Mouse (Mus musculus) midbrain, postnatal 0 days (tissue): Measurements from ENCODE around the gene Dbil5. TPM values are rescaled to one million over a fixed set of nuclear protein-coding genes. Genes with fewer than 3 reads are reported as not detected.

Experiments
- ATAC-seq: fragments of 200-750 bp; cut with Nextera tagmentation; 2 replicates; pipeline ENCODE4 v1.8.0; 2017; ENCODE audit warnings: moderate number of reproducible peaks, mild to moderate bottlenecking, moderate TSS enrichment, moderate library complexity; ENCODE audit not compliant: low FRiP score
- DNase-seq: peaks from one replicate; pipeline ENCODE4 v3.0.0-alpha.2; 2015; ENCODE audit warnings: low spot score
- H3K27ac ChIP-seq: fragments of 300-500 bp; sonication (generic); 2 replicates; pipeline ENCODE4 v1.5.1; 2014; ENCODE audit warnings: low read depth, mild to moderate bottlenecking, low read length, mixed read lengths
- H3K27me3 ChIP-seq: fragments of 300-500 bp; sonication (generic); 2 replicates; pipeline ENCODE4 v1.6.1; 2014; ENCODE audit warnings: low read length, control low read depth, mixed read lengths; ENCODE audit not compliant: insufficient read depth
- H3K36me3 ChIP-seq: fragments of 300-500 bp; sonication (generic); 2 replicates; pipeline ENCODE4 v1.6.1; 2014; ENCODE audit warnings: low read length, control low read depth, mixed read lengths; ENCODE audit not compliant: insufficient read depth
- H3K4me1 ChIP-seq: fragments of 300-500 bp; sonication (generic); 2 replicates; pipeline ENCODE4 v1.6.1; 2014; ENCODE audit warnings: mild to moderate bottlenecking, control low read depth, antibody characterized with exemption, low read length, mixed read lengths; ENCODE audit not compliant: insufficient read depth
- H3K4me2 ChIP-seq: fragments of 300-500 bp; sonication (generic); 2 replicates; pipeline ENCODE4 v1.6.1; 2014; ENCODE audit warnings: low read depth, mild to moderate bottlenecking, low read length, mixed read lengths; ENCODE audit not compliant: poor library complexity, severe bottlenecking
- H3K4me3 ChIP-seq: fragments of 300-500 bp; sonication (generic); 2 replicates; pipeline ENCODE4 v1.5.1; 2014; ENCODE audit warnings: low read depth, mild to moderate bottlenecking, low read length, moderate library complexity
- H3K9ac ChIP-seq: fragments of 300-500 bp; sonication (generic); replicated peaks from 2 replicates; pipeline ENCODE4 v1.6.1; 2014; ENCODE audit warnings: mild to moderate bottlenecking, low read length, moderate library complexity, mixed read lengths; ENCODE audit not compliant: poor library complexity, severe bottlenecking
- H3K9me3 ChIP-seq: fragments of 300-500 bp; sonication (generic); 2 replicates; pipeline ENCODE4 v1.6.1; 2016; ENCODE audit warnings: low read length, control low read depth
- CTCF ChIP-seq: IDR thresholded peaks from 2 replicates; pipeline ENCODE4 v1.5.1; 2016; ENCODE audit warnings: antibody characterized with exemption, mild to moderate bottlenecking
- WGBS: fragments of 180-500 bp; shearing (Covaris S2); extraction: QIAGEN DNeasy Blood & Tissue Kit; methylation state at CpG from one replicate; pipeline ENCODE4 v1.1.7; 2014; 5-methylcytosine and 5-hydroxymethylcytosine counted together
- polyA plus RNA-seq: library from polyadenylated mRNA; unstranded; fragments of >200 nt; fragmentation: Nextera tagmentation; extraction: Ambion mirVana; gene quantifications from 2 replicates; pipeline ENCODE4 v1.2.1, GENCODE M21; 2015
- total RNA-seq: library from RNA; depleted of rRNA; stranded (reverse); fragments of >200 nt; gene quantifications from 2 replicates; pipeline ENCODE4 v1.2.3, GENCODE M21; 2014

The Dbil5 gene
- total and polyA plus RNA-seq, 2 experiments from 2014 or later: 0.58 TPM; not detected in 1

DNA sequence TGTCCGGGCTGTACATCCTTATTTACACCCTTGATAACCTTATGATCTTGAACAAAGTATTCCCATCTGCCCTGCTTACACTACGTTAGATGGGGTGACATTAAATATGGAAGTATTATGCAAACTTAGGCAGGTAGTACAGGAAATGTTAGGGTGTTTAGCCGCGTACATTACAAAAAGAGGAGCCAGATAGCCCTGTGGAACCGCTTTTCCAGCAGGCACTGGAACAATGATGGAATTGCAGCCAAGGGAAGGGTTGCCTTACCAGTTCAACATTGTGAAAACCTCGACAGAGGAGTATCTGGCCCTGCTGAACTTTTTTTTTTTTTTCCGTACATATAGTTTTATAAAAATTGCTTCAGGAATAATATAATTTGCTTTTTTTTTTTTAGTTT, 37.3 kb upstream of the Dbil5 start:
- H3K4me1 ChIP-seq: peaks cover 5% of the 10 kb centered on the region
- ATAC-seq (no peak), DNase-seq (no peak)
- H3K4me2 ChIP-seq: peak overlapping the region; percentile 74
- H3K4me3 ChIP-seq: peak overlapping the region; percentile 71
- 25% methylated on average over 7 of the region's 7 CpGs for WGBS
- no peaks in the 10 kb centered on the region for H3K9me3 ChIP-seq
- H3K36me3 ChIP-seq: peaks cover 4% of the 10 kb centered on the region
- H3K27me3 ChIP-seq: no peaks in the 10 kb centered on the region
- peak overlapping the region; percentile 81 for H3K9ac ChIP-seq
- no peak for TF ChIP-seq CTCF
- peak overlapping the region; percentile 87; the same call in 1 of the 2 replicates for H3K27ac ChIP-seq

DNA sequence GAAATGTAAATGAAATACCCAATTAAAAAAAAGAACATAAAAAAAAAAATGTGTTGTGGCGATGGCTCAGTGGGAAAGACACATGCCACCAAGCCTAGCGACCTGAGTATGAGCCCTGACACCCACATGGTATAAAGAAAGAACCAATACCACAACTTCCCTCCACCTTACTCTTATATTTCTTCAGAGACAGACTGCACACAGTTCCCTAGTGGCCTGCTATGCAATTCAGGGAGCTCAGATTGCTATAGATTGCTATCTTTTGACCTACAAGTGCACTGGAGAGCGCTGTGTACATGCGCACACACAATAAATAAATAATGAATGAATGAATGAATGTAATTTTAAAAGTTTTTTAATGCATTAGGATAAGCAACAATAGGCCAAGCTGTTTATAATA, 33.7 kb upstream of the Dbil5 start:
- 88% methylated on average over 4 of the region's 4 CpGs for WGBS
- Histone ChIP-seq H3K4me1 (no peaks in the 10 kb centered on the region; the same call in 1 of the 2 replicates), H3K4me2 (no peak overlapping the region), H3K27ac (no peak overlapping the region), H3K4me3 (no peak overlapping the region), H3K36me3 (no peaks in the 10 kb centered on the region; the same call in 1 of the 2 replicates), H3K9ac (no peak overlapping the region), H3K9me3 (no peaks in the 10 kb centered on the region), H3K27me3 (no peaks in the 10 kb centered on the region)
- no peak for TF ChIP-seq CTCF
- DNase-seq: no peak
- ATAC-seq: no peak

- Histone ChIP-seq H3K4me2 (no peak overlapping the region), H3K27ac (no peak overlapping the region), H3K4me3 (no peak overlapping the region), H3K9me3 (no peaks in the 10 kb centered on the region), H3K27me3 (no peaks in the 10 kb centered on the region), H3K36me3 (no peaks in the 10 kb centered on the region; the same call in 1 of the 2 replicates), H3K9ac (no peak overlapping the region), H3K4me1 (no peaks in the 10 kb centered on the region)
- no peak for ATAC-seq
- 89% methylated on average over 6 of the region's 6 CpGs for WGBS
- no peak for TF ChIP-seq CTCF
- no peak for DNase-seq
Observed at GRCm38 (mm10) chr11:76186908-76187307, 30.5 kb upstream of the Dbil5 start.

DNA sequence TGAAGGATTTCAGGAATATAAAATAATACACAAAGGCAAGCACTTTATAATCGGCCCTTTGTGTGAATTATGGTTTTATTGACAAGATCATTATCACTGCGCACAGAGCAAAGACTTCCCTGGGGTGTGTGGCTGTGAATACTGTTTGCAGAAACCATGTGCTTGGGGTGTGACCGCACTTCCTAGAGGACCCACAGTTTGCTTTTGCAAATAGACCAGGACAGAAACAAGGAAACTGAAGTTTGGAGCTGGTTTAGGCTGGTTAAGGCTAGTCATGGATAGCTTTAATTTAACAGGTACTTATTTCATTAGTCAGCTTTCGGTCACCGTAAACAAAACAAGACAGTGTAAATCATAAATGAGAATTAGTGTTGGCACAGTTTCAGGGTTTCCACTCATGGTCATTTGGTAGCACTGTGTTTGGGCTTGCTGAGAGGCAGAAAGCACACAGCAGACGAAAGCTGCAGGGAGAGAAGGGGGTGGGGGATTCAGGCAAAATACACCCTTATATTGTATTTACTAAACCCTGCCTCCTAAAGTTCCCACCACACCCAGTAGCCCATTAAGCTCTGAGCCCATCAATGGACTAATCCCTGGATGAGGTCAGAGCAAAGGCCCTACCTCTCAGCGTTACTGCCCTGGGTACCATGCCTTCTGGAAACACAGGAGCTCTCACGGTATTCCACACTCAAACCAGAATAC, 21.0 kb upstream of the Dbil5 start:
- DNase-seq: no peak
- Histone ChIP-seq H3K9ac (no peak overlapping the region), H3K27me3 (no peaks in the 10 kb centered on the region), H3K4me2 (no peak overlapping the region), H3K27ac (no peak overlapping the region), H3K9me3 (no peaks in the 10 kb centered on the region), H3K4me1 (no peaks in the 10 kb centered on the region), H3K4me3 (no peak overlapping the region), H3K36me3 (no peaks in the 10 kb centered on the region)
- 57% methylated on average over 8 of the region's 8 CpGs for WGBS
- TF ChIP-seq CTCF: no peak
- ATAC-seq: no peak

GRCm38 (mm10) chr11:76196977-76197469, 20.4 kb upstream of the Dbil5 start:
- no peaks in the 10 kb centered on the region for H3K36me3 ChIP-seq
- ATAC-seq (no peak), DNase-seq (no peak)
- H3K4me1 ChIP-seq: no peaks in the 10 kb centered on the region
- no peak overlapping the region for H3K4me2 ChIP-seq
- TF ChIP-seq CTCF: no peak
- no peaks in the 10 kb centered on the region for H3K9me3 ChIP-seq
- no peak overlapping the region for H3K4me3 ChIP-seq
- no peaks in the 10 kb centered on the region for H3K27me3 ChIP-seq
- no peak overlapping the region for H3K9ac ChIP-seq
- WGBS: 51% methylated on average over 8 of the region's 8 CpGs
- no peak overlapping the region for H3K27ac ChIP-seq
